Mouse (Mus musculus) MEL (cell line): ENCODE measurements around the gene Slc1a3. TPM values are rescaled to one million over a fixed set of nuclear protein-coding genes. Genes with fewer than 3 reads are reported as not detected.

Source experiments
- DNase-seq: peaks from one replicate; pipeline ENCODE4 v3.0.0; 2011; ENCODE audit warnings: low read depth, low spot score
- H3K27ac ChIP-seq: 2 replicates; pipeline ENCODE4 v1.5.1; 2012; ENCODE audit warnings: low read depth, mild to moderate bottlenecking, control low read depth, low read length, moderate library complexity; ENCODE audit not compliant: control insufficient read depth
- H3K27me3 ChIP-seq, 2 experiments: fragments of 150-350 bp in 1 of 2; sonication (generic) in 1 of 2; 2 replicates each; pipeline ENCODE4 v1.6.1; 2012; ENCODE audit warnings: low read length in 2 of 2, mild to moderate bottlenecking in 2 of 2, improper control_type of control experiment in 1 of 2, moderate library complexity in 1 of 2; ENCODE audit not compliant: insufficient read depth in 2 of 2, control insufficient read depth in 1 of 2
- H3K36me3 ChIP-seq, 2 experiments: 2 replicates each; pipeline ENCODE4 v1.6.1; 2012 to 2014; ENCODE audit warnings: low read length in 2 of 2, improper control_type of control experiment in 1 of 2, inconsistent platforms in 1 of 2, mild to moderate bottlenecking in 1 of 2; ENCODE audit not compliant: insufficient read depth in 2 of 2, control insufficient read depth in 1 of 2
- H3K4me1 ChIP-seq, 2 experiments: fragments of 150-350 bp in 1 of 2; sonication (generic) in 1 of 2; 2 replicates each; pipeline ENCODE4 v1.6.1; 2012; ENCODE audit warnings: low read length in 2 of 2, improper control_type of control experiment in 1 of 2, mild to moderate bottlenecking in 1 of 2; ENCODE audit not compliant: insufficient read depth in 2 of 2, control insufficient read depth in 1 of 2
- H3K4me3 ChIP-seq, 2 experiments: fragments of 150-350 bp in 1 of 2; sonication (generic) in 1 of 2; 2 replicates each; pipeline ENCODE4 v1.5.1; 2012; ENCODE audit warnings: low read depth in 2 of 2, low read length in 2 of 2, mild to moderate bottlenecking in 2 of 2, moderate library complexity in 2 of 2, control low read depth in 1 of 2, improper control_type of control experiment in 1 of 2; ENCODE audit not compliant: control insufficient read depth in 1 of 2, insufficient read depth in 1 of 2
- H3K79me2 ChIP-seq: 2 replicates; pipeline ENCODE4 v1.6.1; 2012; ENCODE audit warnings: mild to moderate bottlenecking, low read length, moderate library complexity; ENCODE audit not compliant: control insufficient read depth, poor library complexity, insufficient read depth
- H3K9ac ChIP-seq: 2 replicates; pipeline ENCODE4 v1.6.1; 2012; ENCODE audit warnings: low read depth, mild to moderate bottlenecking, control low read depth, low read length, moderate library complexity; ENCODE audit not compliant: control insufficient read depth, poor library complexity, severe bottlenecking
- H3K9me3 ChIP-seq: fragments of 150-350 bp; sonication (generic); replicated peaks from 2 replicates; pipeline ENCODE4 v1.6.1; 2012; ENCODE audit warnings: mild to moderate bottlenecking, low read length, improper control_type of control experiment, moderate library complexity; ENCODE audit not compliant: insufficient read depth
- BHLHE40 ChIP-seq: IDR thresholded peaks from 2 replicates; pipeline ENCODE4 v1.6.1; 2012; ENCODE audit warnings: low read depth, mild to moderate bottlenecking, inconsistent platforms, low read length, improper control_type of control experiment, borderline replicate concordance
- CHD1 ChIP-seq: IDR thresholded peaks from 2 replicates; pipeline ENCODE4 v1.6.1; 2012; ENCODE audit warnings: low read depth, mild to moderate bottlenecking, inconsistent platforms, low read length, improper control_type of control experiment
- CHD2 ChIP-seq: IDR thresholded peaks from 2 replicates; pipeline ENCODE4 v1.6.1; 2011; ENCODE audit warnings: low read length, improper control_type of control experiment
- CTCF ChIP-seq, 3 experiments: IDR thresholded peaks in 2 of 3; conservative IDR thresholded peaks in 1 of 3; 2 replicates each; pipeline ENCODE4 v1.5.1; 2011 to 2012; ENCODE audit warnings: low read length in 3 of 3, low read depth in 2 of 3, mild to moderate bottlenecking in 2 of 3, improper control_type of control experiment in 1 of 3, inconsistent platforms in 1 of 3, mixed read lengths in 1 of 3, moderate library complexity in 1 of 3; ENCODE audit not compliant: control insufficient read depth in 1 of 3, insufficient read depth in 1 of 3, poor library complexity in 1 of 3, severe bottlenecking in 1 of 3
- E2F4 ChIP-seq: IDR thresholded peaks from 2 replicates; pipeline ENCODE4 v1.6.1; 2011; ENCODE audit warnings: low read depth, low read length, improper control_type of control experiment, borderline replicate concordance
- ELF1 ChIP-seq: IDR thresholded peaks from 2 replicates; pipeline ENCODE4 v1.6.1; 2014; ENCODE audit warnings: low read depth, mild to moderate bottlenecking, inconsistent platforms, low read length, improper control_type of control experiment, moderate library complexity
- EP300 ChIP-seq, 2 experiments: IDR thresholded peaks; 2 replicates each; pipeline ENCODE4 v1.6.1; 2011; ENCODE audit warnings: improper control_type of control experiment in 2 of 2, low read length in 2 of 2, low read depth in 1 of 2, mild to moderate bottlenecking in 1 of 2
- ETS1 ChIP-seq: IDR thresholded peaks from 2 replicates; pipeline ENCODE4 v1.6.1; 2012; ENCODE audit warnings: low read depth, mild to moderate bottlenecking, inconsistent platforms, low read length, improper control_type of control experiment, moderate library complexity
- GABPA ChIP-seq: IDR thresholded peaks from 2 replicates; pipeline ENCODE4 v1.6.1; 2012; ENCODE audit warnings: low read depth, mild to moderate bottlenecking, inconsistent platforms, low read length, improper control_type of control experiment, moderate library complexity
- GATA1 ChIP-seq: IDR thresholded peaks from 2 replicates; pipeline ENCODE4 v1.6.1; 2011; ENCODE audit warnings: low read depth, low read length, improper control_type of control experiment
- HCFC1 ChIP-seq: IDR thresholded peaks from 2 replicates; pipeline ENCODE4 v1.6.1; 2012; ENCODE audit warnings: low read depth, mild to moderate bottlenecking, inconsistent platforms, low read length, improper control_type of control experiment, moderate library complexity
- JUND ChIP-seq: IDR thresholded peaks from 2 replicates; pipeline ENCODE4 v1.6.1; 2011; ENCODE audit warnings: low read depth, mild to moderate bottlenecking, improper control_type of control experiment, low read length
- KAT2A ChIP-seq: conservative IDR thresholded peaks from 2 replicates; pipeline ENCODE4 v1.6.1; 2012; ENCODE audit warnings: low read depth, low read length, improper control_type of control experiment, inconsistent platforms
- MAFK ChIP-seq: IDR thresholded peaks from 2 replicates; pipeline ENCODE4 v1.6.1; 2011; ENCODE audit warnings: low read depth, mild to moderate bottlenecking, low read length, improper control_type of control experiment, borderline replicate concordance
- MAX ChIP-seq: IDR thresholded peaks from 2 replicates; pipeline ENCODE4 v1.6.1; 2011; ENCODE audit warnings: low read length, improper control_type of control experiment
- MYB ChIP-seq: IDR thresholded peaks from 2 replicates; pipeline ENCODE4 v1.6.1; 2011; ENCODE audit warnings: mild to moderate bottlenecking, low read depth, low read length, improper control_type of control experiment
- MYC ChIP-seq: IDR thresholded peaks from 2 replicates; pipeline ENCODE4 v1.6.1; 2011; ENCODE audit warnings: low read depth, mild to moderate bottlenecking, low read length, improper control_type of control experiment, moderate library complexity
- NELFE ChIP-seq: IDR thresholded peaks from 2 replicates; pipeline ENCODE4 v1.6.1; 2011; ENCODE audit warnings: low read depth, low read length, improper control_type of control experiment
- NRF1 ChIP-seq: IDR thresholded peaks from 2 replicates; pipeline ENCODE4 v1.6.1; 2014; ENCODE audit warnings: low read depth, mild to moderate bottlenecking, inconsistent platforms, low read length, improper control_type of control experiment, moderate library complexity; ENCODE audit not compliant: poor library complexity, insufficient read depth, severe bottlenecking
- POLR2A ChIP-seq, 2 experiments: IDR thresholded peaks; 2 replicates each; pipeline ENCODE4 v1.6.1; 2011 to 2012; ENCODE audit warnings: low read length in 2 of 2, mild to moderate bottlenecking in 2 of 2, control low read depth in 1 of 2, improper control_type of control experiment in 1 of 2, low read depth in 1 of 2, moderate library complexity in 1 of 2; ENCODE audit not compliant: control insufficient read depth in 1 of 2, insufficient read depth in 1 of 2, poor library complexity in 1 of 2
- POLR2AphosphoS5 ChIP-seq: IDR thresholded peaks from 2 replicates; pipeline ENCODE4 v1.6.1; 2012; ENCODE audit warnings: low read depth, borderline replicate concordance, mild to moderate bottlenecking, inconsistent platforms, low read length, moderate library complexity, mixed read lengths
- RAD21 ChIP-seq: IDR thresholded peaks from 2 replicates; pipeline ENCODE4 v1.6.1; 2011; ENCODE audit warnings: mild to moderate bottlenecking, low read depth, low read length, improper control_type of control experiment
- RCOR1 ChIP-seq: IDR thresholded peaks from 2 replicates; pipeline ENCODE4 v1.6.1; 2012; ENCODE audit warnings: low read depth, mild to moderate bottlenecking, inconsistent platforms, low read length, improper control_type of control experiment
- SIN3A ChIP-seq: IDR thresholded peaks from 2 replicates; pipeline ENCODE4 v1.6.1; 2012; ENCODE audit warnings: low read length, improper control_type of control experiment, inconsistent platforms
- TAL1 ChIP-seq: IDR thresholded peaks from 2 replicates; pipeline ENCODE4 v1.6.1; 2012; ENCODE audit warnings: mild to moderate bottlenecking, inconsistent platforms, low read length, moderate library complexity, mixed read lengths
- TCF12 ChIP-seq: IDR thresholded peaks from 2 replicates; pipeline ENCODE4 v1.6.1; 2014; ENCODE audit warnings: low read depth, mild to moderate bottlenecking, inconsistent platforms, low read length, improper control_type of control experiment, moderate library complexity
- UBTF ChIP-seq: IDR thresholded peaks from 2 replicates; pipeline ENCODE4 v1.6.1; 2012; ENCODE audit warnings: low read depth, mild to moderate bottlenecking, inconsistent platforms, low read length, improper control_type of control experiment, moderate library complexity, borderline replicate concordance; ENCODE audit not compliant: insufficient read depth
- ZC3H11A ChIP-seq: IDR thresholded peaks from 2 replicates; pipeline ENCODE4 v1.6.1; 2012; ENCODE audit warnings: low read depth, mild to moderate bottlenecking, inconsistent platforms, low read length, improper control_type of control experiment
- ZKSCAN1 ChIP-seq: IDR thresholded peaks from 2 replicates; pipeline ENCODE4 v1.6.1; 2012; ENCODE audit warnings: low read depth, mild to moderate bottlenecking, inconsistent platforms, low read length, improper control_type of control experiment, moderate library complexity
- ZMIZ1 ChIP-seq: IDR thresholded peaks from 2 replicates; pipeline ENCODE4 v1.6.1; 2012; ENCODE audit warnings: low read depth, mild to moderate bottlenecking, inconsistent platforms, low read length, improper control_type of control experiment, moderate library complexity
- polyA plus RNA-seq, 2 experiments: library from polyadenylated mRNA; stranded (reverse) in 1 of 2; unstranded in 1 of 2; fragments of >175 nt in 1 of 2; fragments of >200 nt in 1 of 2; gene quantifications; 2 replicates each; pipeline versions ENCODE4 v1.2.1 to v1.2.4; 2012; ENCODE audit warnings: low replicate concordance in 2 of 2, low read depth in 1 of 2; ENCODE audit not compliant: insufficient read length in 2 of 2, insufficient read depth in 1 of 2, missing spikeins in 1 of 2
- total RNA-seq: library from RNA; depleted of rRNA; stranded (reverse); fragments of 300-350 nt; gene quantifications from 2 replicates; pipeline ENCODE4 v1.2.3, GENCODE M21; 2012

Gene Slc1a3
- total and polyA plus RNA-seq, 3 experiments: not detected

- H3K27ac ChIP-seq: no peak overlapping the region
- peaks cover 0 to 13% of the 10 kb centered on the region in 2 experiments; a peak in 3 of 4 replicates for H3K4me1 ChIP-seq
- DNase-seq: peak; percentile 59
Observed at GRCm38 (mm10) chr15:8661856-8662255, 48.7 kb downstream of the Slc1a3 start.

DNA sequence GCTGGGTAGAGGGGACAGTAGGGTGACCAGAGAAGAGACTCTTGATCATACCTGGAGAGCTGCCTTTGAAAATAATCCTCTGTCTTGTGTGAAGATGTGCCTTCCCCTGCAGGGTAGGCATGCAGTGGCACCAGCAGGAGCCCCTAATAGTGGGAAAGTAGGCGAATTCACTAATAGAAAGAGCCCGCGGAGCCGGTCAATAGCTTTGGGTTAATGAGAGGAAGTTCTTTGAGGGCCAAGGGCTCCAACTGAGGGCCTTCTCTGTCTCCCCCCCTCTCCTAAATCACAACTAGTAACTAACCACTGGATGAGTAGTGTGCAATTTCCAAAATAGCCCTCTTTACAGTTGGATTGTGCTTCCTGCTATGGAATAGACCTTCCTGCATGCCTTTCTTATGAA is 50.6 kb downstream of the Slc1a3 start:
- peaks cover 0 to 13% of the 10 kb centered on the region in 2 experiments; a peak in 3 of 4 replicates for H3K4me1 ChIP-seq
- no peaks in the 10 kb centered on the region for H3K79me2 ChIP-seq
- TF ChIP-seq GATA1 (no peak), E2F4 (no peak), CHD1 (no peak), MYC (no peak), UBTF (no peak), CTCF (IDR thresholded peaks at IDR 0.05 in 2 of 3, conservative IDR thresholded peaks at IDR 0.05 in 1 of 3; ENCODE audit: control insufficient read depth in 1 of 3, insufficient read depth in 1 of 3, low read depth in 2 of 3, low read length in 3 of 3, poor library complexity in 1 of 3, severe bottlenecking in 1 of 3) (no peak), TAL1 (no peak), RAD21 (no peak)
- H3K27ac ChIP-seq: no peak overlapping the region
- H3K4me3 ChIP-seq: no peak overlapping the region
- DNase-seq: no peak
- peaks cover 0 to 12% of the 10 kb centered on the region in 2 experiments; a peak in 2 of 4 replicates for H3K36me3 ChIP-seq
- H3K27me3 ChIP-seq: no peaks in the 10 kb centered on the region
- no peak overlapping the region for H3K9ac ChIP-seq
- H3K9me3 ChIP-seq: no peaks in the 10 kb centered on the region

More at GRCm38 (mm10) chr15:8661856-8662255, 48.7 kb downstream of the Slc1a3 start:
- peaks cover 0 to 12% of the 10 kb centered on the region in 2 experiments; a peak in 2 of 4 replicates for H3K36me3 ChIP-seq
- TF ChIP-seq BHLHE40: no peak
- TF ChIP-seq SIN3A: peak; percentile 32; the same call in 1 of the 2 replicates
- no peak for TF ChIP-seq ZC3H11A
- TF ChIP-seq CHD2: no peak
- TF ChIP-seq GATA1: peak; percentile 95
- TF ChIP-seq POLR2AphosphoS5: no peak
- no peak for TF ChIP-seq KAT2A
- no peak for TF ChIP-seq MAX
- peak; percentile 89 to 91 for TF ChIP-seq EP300 (IDR thresholded peaks at IDR 0.05; ENCODE audit: low read depth in 1 of 2, low read length in 2 of 2)
- TF ChIP-seq ZKSCAN1: no peak
- no peak for TF ChIP-seq MYB
- no peak; the same call in 1 of the 2 replicates for TF ChIP-seq TAL1
- no peak for TF ChIP-seq ELF1
- TF ChIP-seq CHD1: no peak
- peak; percentile 93 for TF ChIP-seq RCOR1
- TF ChIP-seq GABPA: no peak
- TF ChIP-seq ETS1: peak; percentile 63; the same call in 1 of the 2 replicates
- no peak for TF ChIP-seq POLR2A (IDR thresholded peaks at IDR 0.05; ENCODE audit: control insufficient read depth in 1 of 2, insufficient read depth in 1 of 2, low read depth in 1 of 2, low read length in 2 of 2, poor library complexity in 1 of 2)
- no peak for TF ChIP-seq RAD21
- TF ChIP-seq NRF1: no peak
- TF ChIP-seq CTCF (IDR thresholded peaks at IDR 0.05 in 2 of 3, conservative IDR thresholded peaks at IDR 0.05 in 1 of 3; ENCODE audit: control insufficient read depth in 1 of 3, insufficient read depth in 1 of 3, low read depth in 2 of 3, low read length in 3 of 3, poor library complexity in 1 of 3, severe bottlenecking in 1 of 3): no peak
- TF ChIP-seq MYC: no peak
- TF ChIP-seq MAFK: peak; percentile 36; the same call in 1 of the 2 replicates
- TF ChIP-seq NELFE: no peak
- TF ChIP-seq ZMIZ1: no peak
- TF ChIP-seq TCF12: peak; percentile 85
- no peak for TF ChIP-seq JUND
- TF ChIP-seq HCFC1: no peak
- no peak for TF ChIP-seq UBTF
- TF ChIP-seq, all 39 proteins: peak for 7
- Histone ChIP-seq H3K9ac (no peak overlapping the region), H3K79me2 (no peaks in the 10 kb centered on the region), H3K27me3 (no peaks in the 10 kb centered on the region), H3K4me3 (no peak overlapping the region), H3K9me3 (no peaks in the 10 kb centered on the region)
